Mouse (Mus musculus): ENCODE results near the gene RPS10-NUDT3.

- TF ChIP-seq POLR2A (IDR thresholded peaks at IDR 0.05; ENCODE audit: insufficient read depth, low read depth, low read length), result no peak
- no peak for TF ChIP-seq CTCF (IDR thresholded peaks at IDR 0.05)
Measured at GRCm38 (mm10) chr17:27642491-27643062, 7.6 kb upstream of the RPS10-NUDT3 start.
